Mouse (Mus musculus): ENCODE data around the gene Dppa5a. TPM values are rescaled to one million over a fixed set of nuclear protein-coding genes. Genes with fewer than 3 reads are reported as not detected.
"Not testable (repeated sequence)": the region's sequence is repeated elsewhere in the genome, so short reads cannot be mapped to it uniquely, and the experiment has no call there.

Dppa5a gene
- total RNA-seq (2021): not detected
- long read RNA-seq, experiment 1: 0 reads
- long read RNA-seq, experiment 2: 0 reads

- H3K27ac ChIP-seq; intact Hi-C loops (cut with DNase I); DNase-seq; H3K4me3 ChIP-seq: not testable (repeated sequence)
Observed at GRCm38 (mm10) chr9:78367959-78368358, at the start of gene Dppa5a. Gene Dppa5a, minus strand, starts transcription at chr9:78368177.

DNA sequence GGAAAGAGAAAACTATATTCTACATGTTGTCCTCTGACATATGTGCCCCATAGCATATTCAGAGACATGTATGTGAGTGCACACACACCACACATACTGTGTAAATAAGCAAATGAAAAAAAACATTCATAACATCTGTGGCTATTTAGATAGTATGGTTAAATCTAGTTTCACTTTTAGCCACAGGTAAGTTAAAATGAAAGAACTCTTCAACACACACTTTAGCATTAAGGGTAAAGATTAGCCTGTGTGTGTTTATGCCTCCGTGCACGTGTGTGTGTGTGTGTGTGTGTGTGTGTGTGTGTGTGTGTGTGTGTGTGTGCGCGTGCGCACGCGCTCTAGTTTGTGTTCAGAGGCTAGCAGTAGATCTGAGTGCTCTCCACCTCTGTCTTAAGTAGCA lies 33.6 kb upstream of the Dppa5a start:
- Histone ChIP-seq H3K4me3 (no peak overlapping the region), H3K27ac (no peak overlapping the region)
- TF ChIP-seq CTCF (IDR thresholded peaks at IDR 0.05): no peak
- no peak for DNase-seq
- intact Hi-C loops (cut with DNase I): no loop called here

DNA sequence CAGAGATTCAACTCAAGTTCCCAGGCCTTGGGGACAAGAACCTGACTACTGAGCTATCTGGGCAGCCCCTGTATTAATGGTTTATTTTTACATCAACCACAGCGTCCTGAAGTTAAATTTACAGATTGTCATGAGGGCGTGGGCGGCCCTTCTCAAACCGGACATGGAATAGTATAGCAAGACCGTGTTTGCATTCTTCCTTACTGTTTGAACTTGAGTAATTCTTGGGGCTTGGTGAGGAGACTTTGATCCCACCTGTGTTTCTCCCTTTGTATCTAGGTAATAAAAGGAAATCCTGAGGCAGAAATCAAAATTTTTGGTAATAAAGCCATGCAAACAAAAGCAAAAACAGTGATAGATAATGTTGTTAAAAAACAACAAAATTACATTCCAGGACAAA lies 32.6 kb upstream of the Dppa5a start:
- Histone ChIP-seq H3K4me3 (no peak overlapping the region), H3K27ac (no peak overlapping the region)
- no peak for DNase-seq
- TF ChIP-seq CTCF (IDR thresholded peaks at IDR 0.05): no peak
- intact Hi-C loops (cut with DNase I): no loop called here

GRCm38 (mm10) chr9:78396517-78396916 lies 28.5 kb upstream of the Dppa5a start:
- no peak overlapping the region for H3K27ac ChIP-seq
- no peak for TF ChIP-seq CTCF (IDR thresholded peaks at IDR 0.05)
- intact Hi-C loops (cut with DNase I): no loop called here
- no peak for DNase-seq
- H3K4me3 ChIP-seq: no peak overlapping the region

- no peak within 1 kb of the TSS for H3K27ac ChIP-seq
- no peak for TF ChIP-seq CTCF (IDR thresholded peaks at IDR 0.05)
- peak within 1 kb of the TSS; percentile 55 for H3K4me3 ChIP-seq
- peak; percentile 42 for DNase-seq
- intact Hi-C loops (cut with DNase I): no loop called here
Observed at GRCm38 (mm10) chr9:78395630-78396351, 27.8 kb upstream of the Dppa5a start, which contains the start of gene Ddx43. Gene Ddx43, plus strand, starts transcription at chr9:78395777.

DNA sequence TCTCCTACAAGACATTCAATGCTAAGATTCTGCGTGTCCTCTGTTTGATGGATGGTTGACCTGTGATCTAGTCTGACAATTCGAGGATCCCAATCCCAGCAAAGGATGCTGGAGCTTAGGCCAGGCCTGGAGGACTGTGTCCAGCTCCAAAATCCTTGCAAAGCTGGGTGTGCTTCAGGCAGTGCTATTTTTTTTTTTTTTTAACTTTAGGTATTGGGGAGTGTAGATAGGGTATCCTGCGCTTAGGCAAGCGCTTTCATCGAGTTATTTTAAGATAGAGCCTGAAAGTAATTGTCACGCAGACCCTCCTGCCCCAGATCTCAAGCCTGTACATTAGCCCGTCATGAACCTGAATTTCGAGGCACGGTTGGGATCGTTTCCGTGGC lies 27.3 kb upstream of the Dppa5a start:
- no peak overlapping the region for H3K27ac ChIP-seq
- no peak for DNase-seq
- TF ChIP-seq CTCF (IDR thresholded peaks at IDR 0.05): no peak
- intact Hi-C loops (cut with DNase I): no loop called here
- no peak overlapping the region for H3K4me3 ChIP-seq

DNA sequence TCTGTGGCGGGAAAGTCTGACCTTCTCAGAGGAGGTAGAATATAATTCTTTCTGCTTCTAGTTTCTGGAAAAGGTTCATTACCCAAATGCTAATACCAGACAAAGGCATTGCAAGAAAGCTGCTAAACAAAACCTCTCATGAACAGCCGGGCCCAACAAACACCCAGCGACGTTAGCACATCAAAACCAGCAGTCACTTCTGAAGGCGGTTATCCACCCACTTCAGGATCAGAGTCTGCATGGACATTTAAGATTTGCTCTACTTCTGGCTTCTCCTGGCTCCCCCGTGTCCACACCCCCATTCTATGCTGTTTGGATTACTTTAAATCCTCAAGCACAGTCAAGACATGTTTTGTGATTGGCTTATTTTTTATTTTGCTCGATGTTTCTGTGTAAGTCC lies 26.6 kb upstream of the Dppa5a start:
- Histone ChIP-seq H3K4me3 (no peak overlapping the region), H3K27ac (no peak overlapping the region)
- TF ChIP-seq CTCF (IDR thresholded peaks at IDR 0.05): no peak
- intact Hi-C loops (cut with DNase I): no loop called here
- no peak for DNase-seq

GRCm38 (mm10) chr9:78393741-78394140 lies 25.8 kb upstream of the Dppa5a start:
- Histone ChIP-seq H3K27ac (no peak overlapping the region), H3K4me3 (no peak overlapping the region)
- TF ChIP-seq CTCF (IDR thresholded peaks at IDR 0.05): no peak
- intact Hi-C loops (cut with DNase I): no loop called here
- no peak for DNase-seq

GRCm38 (mm10) chr9:78389981-78390380 lies 22.0 kb upstream of the Dppa5a start:
- no peak for TF ChIP-seq CTCF (IDR thresholded peaks at IDR 0.05)
- intact Hi-C loops (cut with DNase I): no loop called here
- no peak for DNase-seq
- H3K4me3 ChIP-seq: no peak overlapping the region
- H3K27ac ChIP-seq: no peak overlapping the region

- no peak for DNase-seq
- no peak for TF ChIP-seq CTCF (IDR thresholded peaks at IDR 0.05)
- Histone ChIP-seq H3K27ac (no peak overlapping the region), H3K4me3 (no peak overlapping the region)
- intact Hi-C loops (cut with DNase I): no loop called here
Observed at GRCm38 (mm10) chr9:78386947-78387346, 19.0 kb upstream of the Dppa5a start.

- intact Hi-C loops (cut with DNase I): no loop called here
- Histone ChIP-seq H3K4me3 (no peak overlapping the region), H3K27ac (no peak overlapping the region)
- TF ChIP-seq CTCF (IDR thresholded peaks at IDR 0.05): peak; percentile 49
- DNase-seq: no peak
Observed at GRCm38 (mm10) chr9:78385893-78386292, 17.9 kb upstream of the Dppa5a start.

- H3K4me3 ChIP-seq: peak within 1 kb of the TSS; percentile 34
- no peak for DNase-seq
- no peak for TF ChIP-seq CTCF (IDR thresholded peaks at IDR 0.05)
Observed at GRCm38 (mm10) chr9:78378113-78378785, 10.3 kb upstream of the Dppa5a start, which contains the start of gene Ooep. Gene Ooep, minus strand, starts transcription at chr9:78378725.

GRCm38 (mm10) chr9:78377546-78377945 lies 9.6 kb upstream of the Dppa5a start:
- Histone ChIP-seq H3K4me3 (no peak overlapping the region), H3K27ac (no peak overlapping the region)
- intact Hi-C loops (cut with DNase I): no loop called here
- no peak for DNase-seq
- TF ChIP-seq CTCF (IDR thresholded peaks at IDR 0.05): no peak

More at GRCm38 (mm10) chr9:78378113-78378785, 10.3 kb upstream of the Dppa5a start, which contains the start of gene Ooep:
- H3K27ac ChIP-seq: no peak within 1 kb of the TSS
- intact Hi-C loops (cut with DNase I): no loop called here

Data from gastrocnemius, adult 2 months (tissue).